Mouse (Mus musculus): ENCODE results near the gene Ctnna2. TPM values are rescaled to one million over a fixed set of nuclear protein-coding genes. Genes with fewer than 3 reads are reported as not detected.

Ctnna2 gene
- total and polyA plus RNA-seq, 2 experiments from 2014 or later = 91.5 to 243 TPM

- ATAC-seq (peak; percentile 84), DNase-seq (peak; percentile 70)
- H3K9ac ChIP-seq = no peak overlapping the region
- H3K27me3 ChIP-seq (ENCODE audit: insufficient read depth, low read length) = no peaks in the 10 kb centered on the region
- H3K4me3 ChIP-seq (ENCODE audit: low read depth, low read length) = no peak overlapping the region
- TF ChIP-seq CTCF (IDR thresholded peaks at IDR 0.05; ENCODE audit: low read depth) = no peak
- H3K4me1 ChIP-seq (ENCODE audit: insufficient read depth) = no peaks in the 10 kb centered on the region
- H3K27ac ChIP-seq (ENCODE audit: low read depth, low read length) = 0 out of 2 replicates have a peak overlapping the region, but pooled peaks have one; percentile 29
- no peaks in the 10 kb centered on the region for H3K9me3 ChIP-seq (ENCODE audit: low read length)
- no peak overlapping the region for H3K4me2 ChIP-seq (ENCODE audit: low read depth)
- 49% methylated on average over 5 of the region's 5 CpGs for WGBS
- H3K36me3 ChIP-seq (ENCODE audit: insufficient read depth) = no peaks in the 10 kb centered on the region
These were observed 1014.5 kb downstream of the Ctnna2 start for GRCm38 (mm10) chr6:76964998-76965432.

GRCm38 (mm10) chr6:76908086-76908485 lies 1071.4 kb downstream of the Ctnna2 start:
- Histone ChIP-seq H3K4me3 (ENCODE audit: low read depth, low read length) (no peak overlapping the region), H3K27me3 (ENCODE audit: insufficient read depth, low read length) (no peaks in the 10 kb centered on the region), H3K36me3 (ENCODE audit: insufficient read depth) (no peaks in the 10 kb centered on the region), H3K27ac (ENCODE audit: low read depth, low read length) (no peak overlapping the region), H3K9me3 (ENCODE audit: low read length) (no peaks in the 10 kb centered on the region), H3K9ac (no peak overlapping the region), H3K4me1 (ENCODE audit: insufficient read depth) (no peaks in the 10 kb centered on the region), H3K4me2 (ENCODE audit: low read depth) (no peak overlapping the region)
- ATAC-seq (no peak), DNase-seq (no peak)
- TF ChIP-seq CTCF (IDR thresholded peaks at IDR 0.05; ENCODE audit: low read depth) = no peak
- 77% methylated on average over 4 of the region's 4 CpGs for WGBS

- H3K27ac ChIP-seq (ENCODE audit: low read depth, low read length) = no peak overlapping the region
- WGBS = 80% methylated on average over 1 of the region's 1 CpGs
- no peaks in the 10 kb centered on the region for H3K36me3 ChIP-seq (ENCODE audit: insufficient read depth)
- ATAC-seq = no peak
- H3K9ac ChIP-seq = no peak overlapping the region
- no peak for TF ChIP-seq CTCF (IDR thresholded peaks at IDR 0.05; ENCODE audit: low read depth)
- H3K27me3 ChIP-seq (ENCODE audit: insufficient read depth, low read length) = no peaks in the 10 kb centered on the region
- no peak overlapping the region for H3K4me3 ChIP-seq (ENCODE audit: low read depth, low read length)
- H3K4me2 ChIP-seq (ENCODE audit: low read depth) = no peak overlapping the region
- no peaks in the 10 kb centered on the region for H3K9me3 ChIP-seq (ENCODE audit: low read length)
- H3K4me1 ChIP-seq (ENCODE audit: insufficient read depth) = no peaks in the 10 kb centered on the region
- no peak for DNase-seq
These were observed 1082.3 kb downstream of the Ctnna2 start for GRCm38 (mm10) chr6:76897156-76897555.
